ENCODE assay signal across 8 mouse cellular contexts in genomic region chr2:34569131-34569530, GRCm38 (mm10).
A peak's percentile ranks its signal among the peaks of the same experiment; 100 is the strongest.
DNase-seq lines count a peak whose midpoint lies in the region.
"Had no signal": no experiment of that assay in that cellular context is flagged by ENCODE, and none has a peak within 500 bp of the region (broad histone marks: within the 10 kb centered on the region; RNA-seq: fewer than 3 reads in every experiment).

No protein-coding gene starts in this region.

- DNase-seq in heart, adult 18-20 months = peak; percentile 19 to 28
- DNase-seq in heart, postnatal 25 days (ENCODE audit: low spot score) = no peak
- DNase-seq in right cerebral cortex, adult 2 months (ENCODE audit: low spot score in 2 of 2) = peak; percentile 31 to 49
- no peak for DNase-seq in right cerebral cortex, postnatal 14 days
- peak; percentile 30 to 65 for DNase-seq in frontal cortex, postnatal 36 days (ENCODE audit: low spot score in 2 of 2)
- peak; percentile 61 for DNase-seq in telencephalon, adult 2 months (ENCODE audit: low read depth, low spot score)
- no peak for DNase-seq in thymus, postnatal 14 days
- DNase-seq: thymus, postnatal 25 days had no signal

- intact Hi-C loops in heart, postnatal 25 days (cut with DNase I) = no loop called here

Comparison
In these comparisons a context has a peak if more than half of its experiments do, and no peak if none do; other contexts are left out.
1. DNase-seq: peak in heart, adult 18-20 months (2 of 2), right cerebral cortex, adult 2 months (2 of 2), frontal cortex, postnatal 36 days (2 of 2) and telencephalon, adult 2 months (single experiment); none in heart, postnatal 25 days (single experiment), right cerebral cortex, postnatal 14 days (single experiment) and thymus, postnatal 14 days (single experiment).